Mouse (Mus musculus) retina, postnatal 7 days (tissue): ENCODE results near the gene Prr15.

Experiments used
- DNase-seq: peaks from one replicate; pipeline ENCODE4 v3.0.0-alpha.2; 2012; ENCODE audit warnings: low read depth, low spot score

The Prr15 gene

DNA sequence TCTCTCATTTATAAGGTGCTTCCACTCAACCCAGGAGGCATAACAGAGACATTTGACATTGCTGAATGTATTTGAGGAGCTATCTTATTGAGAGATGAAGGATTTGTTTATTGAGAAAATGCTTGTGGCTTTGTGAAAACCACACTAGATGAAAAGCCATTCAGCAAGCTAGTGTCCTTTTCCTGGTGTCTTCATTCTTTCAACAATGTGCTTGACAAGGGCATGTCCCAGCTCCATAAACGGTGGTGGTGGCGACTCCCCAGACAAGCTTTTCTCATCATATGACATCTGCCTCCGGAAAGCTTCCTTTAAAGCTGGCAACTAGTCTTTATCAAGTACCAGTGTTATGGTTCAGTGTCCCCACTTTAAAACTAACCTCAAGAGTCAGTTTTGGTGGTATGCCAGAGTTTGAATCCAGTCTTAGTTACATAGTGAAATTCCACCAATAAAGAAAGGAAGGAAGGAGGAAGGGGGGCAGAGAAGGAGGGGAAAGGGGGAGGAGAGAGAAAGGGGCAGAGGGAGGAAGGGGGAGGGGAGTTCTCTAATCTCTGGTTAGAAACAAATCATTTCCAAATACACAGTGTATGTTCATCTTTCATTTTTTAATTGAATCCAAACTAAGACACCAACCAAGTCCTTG is at the start of gene Prr15:
Gene Prr15 (plus strand): TSS at position 590 of the 640 bp plus-strand sequence.
- DNase-seq = no peak

DNA sequence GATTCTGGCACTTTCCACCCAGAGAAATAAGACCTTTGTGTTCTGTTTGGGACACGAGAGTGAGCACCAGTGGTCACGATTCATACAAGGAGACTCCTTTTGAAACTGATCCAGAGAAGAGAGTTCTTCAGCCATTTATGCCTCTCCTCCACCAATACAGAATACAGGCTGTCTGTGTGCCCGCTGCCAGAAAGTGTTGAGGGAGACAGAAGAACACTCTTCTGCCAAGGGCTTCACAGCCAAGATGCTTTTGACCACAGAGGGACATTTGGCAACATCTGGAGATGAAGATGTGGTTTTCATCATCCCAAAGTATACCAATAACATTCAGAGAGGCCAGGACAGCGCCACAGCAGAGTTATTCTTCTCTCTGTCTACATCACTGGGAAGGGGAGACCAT is 48.4 kb upstream of the Prr15 start:
- DNase-seq = no peak

DNA sequence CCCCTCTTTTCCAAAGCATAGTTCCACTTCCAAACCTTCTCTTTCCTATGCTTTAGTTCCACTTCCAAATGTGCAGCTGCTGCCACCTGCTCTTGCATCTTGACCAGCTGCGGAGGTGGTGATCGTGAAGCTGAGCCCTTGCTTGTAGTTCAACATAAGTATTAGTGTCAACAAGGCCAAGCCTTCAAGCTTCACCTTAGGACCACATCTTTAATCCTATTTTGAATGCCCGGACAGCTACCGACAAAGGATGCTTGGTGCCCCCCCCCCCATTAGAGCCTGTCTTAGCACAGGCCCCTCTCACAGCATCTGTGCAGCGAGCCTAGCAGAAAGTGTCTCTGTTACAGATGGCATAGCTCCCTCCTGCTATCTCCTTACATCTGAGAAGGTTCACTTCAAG is 47.8 kb upstream of the Prr15 start:
- DNase-seq = no peak

DNA sequence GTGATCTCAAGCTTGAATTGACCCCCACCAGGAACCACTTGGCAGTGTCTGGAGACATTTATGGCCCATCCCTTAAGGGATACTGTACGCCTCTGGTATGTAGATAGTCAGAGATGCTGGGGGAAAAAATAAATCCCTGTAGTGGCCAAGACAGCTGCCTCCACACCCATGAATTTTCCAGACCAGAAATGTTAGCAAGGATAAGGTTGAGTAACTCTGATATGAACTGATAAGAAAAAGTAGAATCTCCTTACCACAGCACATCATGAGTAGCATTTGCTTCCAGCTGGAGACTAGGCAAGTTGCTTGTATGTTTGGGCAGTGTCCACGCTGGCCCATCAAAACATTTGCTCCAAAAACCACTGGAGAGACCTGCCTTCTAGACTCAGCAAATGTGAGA is 47.0 kb upstream of the Prr15 start:
- no peak for DNase-seq

DNA sequence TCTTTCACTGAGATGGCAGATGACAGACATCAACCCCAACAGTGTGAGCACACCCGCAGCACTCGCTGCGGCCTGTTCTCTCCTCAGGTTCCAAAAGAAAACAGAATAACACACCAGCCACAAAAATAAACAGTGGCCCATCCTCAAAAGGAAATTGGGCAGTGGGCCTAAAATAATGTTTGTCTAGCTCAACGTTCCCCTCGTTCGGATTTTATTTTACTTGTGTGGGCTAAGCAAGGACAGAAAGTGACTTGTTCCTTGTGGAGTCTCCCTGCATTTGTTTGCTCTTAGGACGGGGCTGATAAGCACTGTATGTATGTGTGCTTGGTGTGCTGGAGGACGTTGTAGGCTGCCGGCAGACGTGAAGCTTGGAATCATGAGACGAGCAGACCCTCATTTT is 46.2 kb upstream of the Prr15 start:
- DNase-seq = no peak

DNA sequence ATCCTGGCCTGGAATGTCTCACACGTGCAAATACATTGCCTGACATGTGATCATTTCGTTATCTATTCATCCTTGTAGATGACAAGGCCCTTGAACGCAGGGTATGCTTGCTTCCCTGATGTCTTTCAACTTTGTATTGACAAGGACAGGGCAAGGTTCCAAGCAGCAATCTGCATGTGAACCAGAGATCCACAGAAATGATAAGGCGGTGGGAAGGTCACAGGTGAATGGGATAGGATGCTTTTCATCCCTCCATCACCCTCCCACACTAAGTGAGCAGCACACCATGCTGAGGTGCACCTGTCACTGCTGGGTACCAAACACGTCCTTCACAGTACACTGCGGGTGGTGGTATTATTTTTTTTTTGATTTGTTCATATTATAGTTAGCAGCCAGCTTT is 45.4 kb upstream of the Prr15 start:
- no peak for DNase-seq

DNA sequence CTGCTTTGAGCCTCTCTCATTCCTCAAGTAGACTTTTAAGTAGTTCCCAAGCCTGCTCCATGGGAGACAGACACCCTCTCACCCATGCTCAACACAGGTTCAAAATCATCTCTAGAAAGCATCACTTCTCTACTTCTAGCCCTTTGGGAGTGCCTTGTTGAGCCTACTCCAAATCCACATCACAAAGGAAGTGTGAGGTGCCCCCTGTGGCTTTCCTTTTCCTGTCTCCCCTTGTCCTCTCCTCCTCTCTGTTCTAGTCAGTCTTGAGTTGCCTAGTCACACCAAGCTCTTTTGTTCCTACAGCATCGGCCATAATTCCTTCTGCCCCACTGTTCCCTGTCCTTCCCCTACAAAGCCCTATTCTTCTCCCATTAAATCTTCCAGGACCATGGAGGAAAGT is 42.3 kb upstream of the Prr15 start:
- no peak for DNase-seq

DNA sequence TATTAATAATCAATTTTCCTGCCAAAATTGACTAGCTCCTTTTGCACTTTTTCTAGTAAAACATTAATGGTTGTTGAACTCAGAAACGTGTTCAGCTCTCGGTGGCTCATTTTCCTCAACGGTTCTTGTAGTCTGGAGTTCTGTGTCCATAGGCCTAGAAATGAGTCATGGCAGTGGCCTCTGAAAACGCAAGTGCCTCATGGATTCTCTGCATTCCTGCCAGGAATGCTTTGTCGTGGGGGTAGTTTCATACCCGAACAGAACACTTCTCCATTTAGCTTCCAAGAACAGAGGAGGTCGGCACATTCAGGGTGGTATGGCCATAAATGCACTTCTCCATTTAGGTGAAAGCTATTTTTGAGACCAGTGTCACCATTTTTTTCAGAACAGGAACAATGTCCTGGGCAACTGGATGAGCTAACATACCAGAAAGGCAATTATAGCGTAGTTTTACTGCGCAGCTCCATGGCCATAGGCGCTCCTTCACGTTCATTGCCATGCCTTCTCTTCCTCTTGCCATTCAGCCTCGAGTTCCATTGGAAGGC is 41.4 kb upstream of the Prr15 start:
- no peak for DNase-seq

DNA sequence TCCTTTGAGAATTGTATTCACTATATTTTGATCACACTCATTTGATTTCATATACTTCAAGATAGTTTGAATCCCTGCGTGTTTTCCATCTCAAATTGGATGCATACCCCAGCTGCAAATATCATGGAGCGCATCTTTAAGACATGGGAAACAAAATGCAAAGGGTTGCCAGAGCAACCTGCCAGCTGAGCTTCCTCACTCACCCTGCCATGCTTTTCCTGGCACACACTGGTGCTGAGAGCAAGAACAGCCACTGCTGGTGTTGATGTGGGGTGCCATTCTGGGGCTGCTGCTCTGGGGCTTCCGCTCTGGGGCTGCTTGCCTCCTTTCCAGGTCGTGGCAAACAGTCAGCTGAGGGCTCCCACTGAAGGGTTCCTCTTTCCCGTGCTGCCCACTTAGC is 38.8 kb upstream of the Prr15 start:
- no peak for DNase-seq

DNA sequence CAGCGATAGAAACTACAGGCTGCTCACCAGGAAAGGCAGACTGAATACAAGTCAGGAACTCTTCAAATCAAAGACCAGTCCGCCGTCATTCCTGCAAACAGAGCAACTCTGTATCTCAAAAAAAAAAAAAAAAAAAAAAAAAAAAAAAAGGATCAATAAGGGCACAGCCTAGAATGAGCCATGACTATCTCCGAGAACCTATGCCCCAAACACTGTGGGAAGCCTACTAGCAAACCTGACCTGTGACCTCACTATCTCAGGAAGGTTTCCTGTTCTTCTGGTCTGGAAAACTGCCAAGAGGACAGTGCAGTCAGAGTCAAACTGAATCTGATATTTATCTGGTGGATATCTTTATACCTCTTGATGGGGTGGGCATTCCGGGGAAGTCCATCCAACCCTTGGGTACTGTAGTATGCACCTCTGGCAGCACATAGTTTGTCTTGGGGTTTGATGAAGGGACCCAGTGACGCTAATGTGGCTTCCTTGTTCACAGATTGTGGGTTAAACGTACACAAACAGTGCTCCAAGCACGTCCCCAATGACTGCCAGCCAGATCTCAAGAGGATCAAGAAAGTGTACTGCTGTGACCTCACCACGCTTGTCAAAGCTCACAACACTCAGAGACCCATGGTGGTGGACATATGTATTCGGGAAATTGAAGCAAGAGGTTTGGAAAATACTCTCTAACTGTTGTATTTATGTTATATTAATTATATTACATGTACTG is 35.7 kb upstream of the Prr15 start:
- DNase-seq = no peak

DNA sequence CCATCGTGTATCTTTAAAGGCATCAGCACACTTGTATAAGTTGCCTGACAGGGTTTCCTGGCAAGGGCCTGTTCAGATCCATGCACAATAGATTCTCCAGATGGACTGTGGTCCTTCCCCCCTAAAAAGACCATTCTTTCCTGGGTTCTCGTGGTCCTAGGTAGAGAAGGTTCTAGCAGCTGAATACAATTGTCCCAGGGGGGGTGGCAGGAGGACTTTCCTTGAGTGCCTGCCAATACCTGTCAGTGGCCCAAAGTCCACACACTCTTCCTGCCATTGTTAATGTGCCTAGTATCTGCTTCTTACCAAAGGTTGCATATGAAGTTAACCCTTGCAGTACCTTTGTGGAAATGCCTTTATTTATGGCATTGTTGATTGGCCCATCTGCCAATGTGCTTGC is 28.4 kb upstream of the Prr15 start:
- no peak for DNase-seq

DNA sequence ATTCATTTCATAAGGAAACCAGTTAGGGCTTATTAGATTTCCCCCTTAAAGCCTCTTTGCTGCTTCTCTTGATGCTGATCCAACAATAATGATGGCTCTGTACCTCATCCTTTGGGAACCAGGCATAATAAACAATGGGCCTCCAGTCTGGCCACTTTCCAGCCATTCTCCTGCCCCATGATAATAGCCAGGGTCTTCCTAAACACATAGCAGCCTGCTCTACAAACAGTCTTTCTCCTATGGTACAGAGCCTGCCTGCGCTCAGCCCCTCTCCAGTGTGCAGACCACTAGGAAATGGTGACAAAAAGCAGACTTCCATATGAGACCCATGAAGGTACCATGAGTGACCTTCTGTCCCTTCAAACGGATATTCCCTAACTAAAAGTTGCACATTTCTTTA is 26.2 kb upstream of the Prr15 start:
- DNase-seq = no peak

DNA sequence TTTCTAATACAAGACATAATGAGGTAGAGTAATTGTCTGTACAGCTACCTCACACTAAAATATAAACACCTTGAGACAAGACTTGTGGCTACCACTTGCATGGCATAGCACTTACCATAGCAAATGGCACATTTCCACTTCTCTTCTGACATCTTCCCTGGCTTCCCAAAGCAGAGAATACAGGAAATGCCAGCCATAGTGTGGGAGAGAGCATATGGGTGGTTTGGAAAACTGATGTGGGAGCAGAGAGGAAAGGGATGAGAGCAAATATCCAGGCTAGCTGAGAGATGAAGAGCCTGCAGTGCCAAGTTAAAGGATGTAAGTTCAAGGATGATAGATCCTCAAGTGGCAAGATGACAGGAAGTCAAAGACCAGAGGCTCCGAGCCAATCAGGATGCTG is 19.9 kb upstream of the Prr15 start:
- no peak for DNase-seq

DNA sequence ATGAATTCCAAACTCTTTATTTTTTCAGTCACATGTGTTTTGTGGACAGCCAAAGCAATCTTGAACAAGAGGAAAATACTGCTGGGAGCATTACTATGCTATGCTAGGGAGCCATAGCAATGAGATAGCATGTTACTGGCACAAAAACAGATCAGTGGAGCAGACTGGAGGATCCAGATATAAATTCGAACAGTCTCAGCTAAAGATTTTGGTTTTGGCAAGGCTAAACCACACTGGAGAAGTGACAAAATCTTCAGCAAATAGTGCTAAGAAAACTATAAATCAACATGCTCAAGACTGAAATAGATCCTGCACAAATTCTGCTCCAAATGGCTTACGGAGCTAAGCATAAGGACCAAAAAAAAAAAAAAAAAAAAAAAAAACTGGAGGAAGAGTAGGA is 12.6 kb upstream of the Prr15 start:
- no peak for DNase-seq

DNA sequence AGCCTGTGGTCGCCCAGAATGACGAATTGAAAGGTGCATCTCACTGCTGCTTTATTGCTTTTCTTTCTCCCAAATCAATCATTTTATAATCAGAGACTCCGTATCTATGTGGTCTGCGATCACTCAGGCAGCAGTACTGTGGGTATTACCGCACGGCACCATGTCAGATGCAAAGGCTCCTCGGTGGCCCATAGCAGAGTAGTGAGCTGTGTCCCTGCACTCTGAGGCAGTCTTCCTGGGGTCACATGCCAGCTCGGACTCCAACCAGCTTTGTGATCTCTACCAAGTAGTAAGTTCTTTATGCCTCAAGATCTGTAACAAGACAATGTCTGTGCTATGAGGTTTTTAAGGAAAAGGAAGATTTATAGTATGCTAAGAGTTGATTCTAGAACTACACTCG is 7.0 kb upstream of the Prr15 start:
- no peak for DNase-seq

DNA sequence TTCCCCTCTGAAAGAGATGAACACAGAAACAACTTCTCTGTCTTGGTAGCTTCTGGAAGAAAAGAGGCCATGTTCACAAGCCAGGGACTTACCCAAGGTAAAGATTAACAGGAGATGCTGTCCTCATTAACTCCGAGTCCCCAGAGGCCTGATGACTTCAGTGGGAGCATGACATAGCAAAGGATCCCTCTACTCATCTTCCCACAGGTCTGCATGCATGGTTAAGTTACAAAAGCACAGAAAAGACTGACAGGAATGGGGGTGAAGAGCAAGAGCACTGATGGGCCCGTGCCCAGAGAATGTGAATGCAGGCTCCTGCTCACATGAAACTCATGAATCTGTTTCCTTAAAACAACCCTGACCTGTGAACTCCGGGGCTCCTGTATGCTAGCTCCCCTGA is 6.4 kb upstream of the Prr15 start:
- DNase-seq = no peak

DNA sequence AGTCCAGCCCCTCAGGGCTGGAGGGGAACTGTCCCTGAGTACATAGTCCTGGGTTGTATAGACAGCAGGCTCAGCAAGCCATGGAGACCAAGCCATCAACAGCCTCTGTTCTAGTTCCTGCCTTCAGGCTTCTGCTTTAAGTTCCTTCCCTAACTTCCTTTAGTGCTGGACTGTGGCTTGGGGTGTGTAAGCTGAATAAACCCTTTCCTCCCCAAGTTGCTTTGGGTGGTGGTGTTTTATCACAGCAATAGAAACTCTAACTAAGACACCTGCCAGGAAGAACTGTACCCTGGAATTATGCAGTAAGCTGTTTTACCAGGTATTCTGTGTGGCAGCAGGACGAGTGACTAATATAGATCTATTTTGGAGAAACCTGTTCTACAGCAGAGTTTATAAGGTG is 5.4 kb upstream of the Prr15 start:
- no peak for DNase-seq

DNA sequence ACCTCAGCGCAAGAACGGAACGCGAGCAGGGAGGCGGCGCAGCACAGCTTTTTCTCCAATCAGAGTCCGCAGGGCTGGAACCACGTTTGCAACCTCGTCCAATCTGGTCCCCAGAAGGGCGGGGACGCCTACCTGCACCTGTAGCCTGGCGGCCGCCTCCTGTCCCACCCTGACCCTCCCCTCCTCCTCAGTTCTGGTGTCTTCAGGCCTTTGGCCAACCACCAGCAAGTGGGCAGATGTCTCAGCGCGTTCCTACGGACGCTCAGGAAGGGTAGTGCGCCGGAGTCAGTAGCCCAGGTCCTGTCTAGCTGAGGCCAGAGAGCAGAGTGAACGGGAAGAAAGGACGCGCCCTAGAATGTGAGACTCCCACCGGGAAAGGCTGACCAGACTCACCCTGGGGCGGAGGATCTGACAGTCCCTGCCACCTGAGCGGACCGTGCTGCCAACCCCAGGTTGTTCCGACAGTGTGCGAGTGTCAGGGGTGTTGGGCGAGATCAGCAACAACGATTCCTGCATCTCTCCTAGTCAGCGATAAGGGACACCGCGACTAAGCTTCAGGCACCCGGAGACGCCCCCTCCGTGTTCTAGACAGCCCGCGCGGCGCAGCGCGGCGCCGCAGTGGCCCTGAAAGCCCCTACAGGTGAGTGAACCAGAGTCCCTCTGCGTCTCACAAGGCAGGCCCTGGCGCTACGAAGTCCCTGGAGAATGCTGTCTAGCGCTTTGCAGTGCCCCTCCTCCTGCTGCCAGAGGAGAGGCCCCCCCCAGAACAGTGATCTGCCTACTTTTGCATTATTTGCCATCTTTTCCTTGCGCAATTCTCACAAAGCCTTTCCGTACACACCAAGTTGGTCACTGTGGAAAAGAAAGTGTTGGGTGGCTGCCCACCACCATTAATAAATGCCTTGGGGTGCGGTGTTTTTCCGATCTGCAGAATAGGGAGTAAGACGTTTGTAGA is 1.3 kb downstream of the Prr15 start:
- no peak for DNase-seq

DNA sequence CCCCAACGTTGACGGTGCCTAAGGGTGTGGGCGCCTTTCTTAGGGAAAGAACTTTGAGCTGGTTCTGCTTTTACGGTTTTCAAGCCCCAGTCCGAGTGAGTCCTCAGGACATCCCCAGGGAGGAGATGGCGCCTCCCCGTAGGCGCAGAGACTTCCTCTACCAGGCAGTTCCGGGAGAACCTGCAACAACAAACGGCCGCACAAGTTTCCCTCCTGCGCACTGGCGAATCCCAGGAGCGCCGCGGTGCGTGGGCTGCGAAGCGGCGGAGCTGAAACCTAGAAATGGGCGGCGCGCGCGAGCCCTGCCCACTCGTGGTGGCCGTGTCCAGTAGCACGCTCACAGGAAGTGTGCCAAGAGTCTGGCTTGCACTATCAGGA is 2.0 kb downstream of the Prr15 start:
- DNase-seq = no peak

DNA sequence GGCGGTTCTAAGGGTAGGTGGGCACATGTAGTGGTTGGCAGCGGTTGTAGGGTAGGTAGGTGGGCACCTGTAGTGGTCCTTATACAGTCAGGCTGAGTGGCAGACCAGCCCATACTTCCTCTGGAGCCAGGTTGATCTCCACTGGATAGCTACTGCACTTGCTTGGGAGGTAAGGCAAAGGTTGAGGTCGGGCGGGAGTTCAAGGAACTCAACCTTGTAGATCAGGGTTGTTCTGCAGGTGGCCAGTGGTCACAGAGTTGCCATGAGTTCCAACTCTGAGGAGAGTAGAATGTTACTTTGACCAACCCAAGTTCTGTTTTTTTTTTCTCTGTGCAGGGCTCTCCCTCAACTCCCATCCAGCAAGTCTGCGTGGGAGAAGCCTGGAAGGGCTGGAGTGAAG is 3.1 kb downstream of the Prr15 start:
- DNase-seq = no peak

DNA sequence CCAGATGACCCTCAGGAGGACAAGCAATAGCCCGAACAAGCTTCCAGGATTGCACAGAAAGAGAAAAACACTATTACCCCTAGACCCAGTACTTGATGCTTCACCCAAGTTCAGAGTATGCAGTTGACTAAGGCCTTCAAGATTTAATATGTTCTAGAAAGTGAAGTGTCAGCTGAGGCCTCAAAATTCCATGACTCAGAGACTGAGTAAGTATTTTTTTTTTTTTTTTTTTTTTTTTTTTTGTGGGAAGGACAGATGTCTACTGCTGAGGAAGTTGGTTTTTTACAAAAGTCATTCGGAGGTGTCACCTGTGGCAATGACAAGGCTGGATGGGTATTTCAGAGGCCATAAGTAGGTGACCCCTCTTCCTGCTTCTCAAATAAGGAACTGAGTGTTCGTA is 4.0 kb downstream of the Prr15 start:
- DNase-seq = no peak

DNA sequence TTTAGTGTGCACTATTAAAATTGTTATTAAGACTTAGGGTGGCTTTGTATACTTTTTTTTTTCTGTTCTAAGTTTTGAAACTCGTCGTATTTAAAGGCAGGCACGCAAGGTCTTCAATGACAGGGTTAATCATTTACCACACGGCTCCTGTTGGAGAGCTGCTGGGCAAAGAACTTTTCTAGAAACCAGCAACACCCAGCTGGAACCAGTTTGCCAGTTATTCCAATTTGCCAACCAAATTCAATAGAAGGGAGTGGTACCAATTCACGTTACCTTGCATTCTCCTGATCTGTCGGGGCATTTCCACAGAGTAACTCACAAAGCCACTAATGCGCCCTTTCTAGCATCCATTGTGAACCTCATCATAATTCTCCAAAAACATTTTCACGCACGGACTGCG is 4.5 kb downstream of the Prr15 start:
- DNase-seq = no peak
